Mouse (Mus musculus) lung, postnatal 10 days (tissue): Measurements from ENCODE around the gene Itpkb.

Experiments
- DNase-seq: peaks from one replicate; pipeline ENCODE4 v3.0.0; 2021

The Itpkb gene

DNA sequence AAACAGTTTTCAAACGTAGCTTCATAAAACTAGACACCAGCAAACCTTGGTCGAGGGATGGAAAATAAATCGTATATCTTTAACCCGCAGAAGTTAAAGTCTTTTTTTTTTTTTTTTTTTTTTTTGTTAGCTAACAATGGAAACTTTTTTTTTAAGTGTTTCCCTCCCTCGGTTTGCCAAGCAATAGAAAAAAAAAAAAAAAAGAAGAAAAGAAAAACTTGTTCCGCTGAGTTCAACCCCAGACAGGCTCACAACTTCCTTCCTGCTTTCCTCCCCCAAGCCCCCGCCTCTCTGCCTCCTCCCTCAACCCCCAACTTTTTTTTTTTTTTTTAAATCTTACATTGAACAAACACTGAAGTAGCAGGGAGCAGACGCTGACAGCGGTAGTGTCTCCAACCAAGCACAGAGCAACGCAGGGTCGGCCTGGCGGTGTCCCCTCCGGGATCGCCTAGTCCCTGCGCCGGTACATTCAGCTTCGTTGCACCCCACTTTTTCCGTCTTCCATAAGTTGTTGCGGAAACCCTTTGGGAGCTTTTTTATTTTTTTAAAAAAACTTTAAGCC is at the start of gene Itpkb:
Gene Itpkb, plus strand, starts transcription at position 341 of the 562 bp plus-strand sequence.
- DNase-seq: peak; percentile 90

GRCm38 (mm10) chr1:180282581-180282980 is 47.7 kb upstream of the Itpkb start:
- DNase-seq: no peak

- no peak for DNase-seq
Measured at GRCm38 (mm10) chr1:180283813-180284768, 46.2 kb upstream of the Itpkb start.

GRCm38 (mm10) chr1:180286081-180286831 is 44.0 kb upstream of the Itpkb start:
- no peak for DNase-seq

GRCm38 (mm10) chr1:180288227-180288626 is 42.1 kb upstream of the Itpkb start:
- DNase-seq: no peak

DNA sequence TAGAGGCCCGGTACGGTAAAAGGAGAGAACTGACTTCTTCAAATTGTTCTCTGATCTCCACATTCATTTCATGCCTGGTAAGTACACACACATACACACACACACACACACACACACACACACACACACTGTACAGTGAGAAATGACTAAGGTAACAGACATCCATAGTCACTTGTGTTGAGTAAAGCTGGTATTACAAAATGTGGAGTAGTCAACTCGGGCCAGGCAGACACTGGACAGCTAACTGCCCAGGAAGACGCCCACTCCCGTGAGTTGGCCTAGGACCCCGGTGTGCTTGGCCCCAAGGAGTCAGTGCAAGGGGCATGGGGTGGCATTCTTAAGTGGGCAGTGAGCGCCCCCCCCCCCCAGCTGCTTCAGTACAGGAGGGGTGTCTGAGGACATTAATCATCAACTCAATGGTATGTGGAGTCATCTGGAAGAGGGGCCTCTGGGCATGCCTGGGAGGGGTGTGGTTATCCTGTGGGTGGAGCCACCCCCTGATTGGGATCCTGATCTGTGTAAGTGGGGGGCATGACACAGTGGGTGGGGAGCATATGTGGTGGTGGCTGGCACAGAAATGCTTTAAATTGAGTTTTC is 41.3 kb upstream of the Itpkb start:
- no peak for DNase-seq

DNA sequence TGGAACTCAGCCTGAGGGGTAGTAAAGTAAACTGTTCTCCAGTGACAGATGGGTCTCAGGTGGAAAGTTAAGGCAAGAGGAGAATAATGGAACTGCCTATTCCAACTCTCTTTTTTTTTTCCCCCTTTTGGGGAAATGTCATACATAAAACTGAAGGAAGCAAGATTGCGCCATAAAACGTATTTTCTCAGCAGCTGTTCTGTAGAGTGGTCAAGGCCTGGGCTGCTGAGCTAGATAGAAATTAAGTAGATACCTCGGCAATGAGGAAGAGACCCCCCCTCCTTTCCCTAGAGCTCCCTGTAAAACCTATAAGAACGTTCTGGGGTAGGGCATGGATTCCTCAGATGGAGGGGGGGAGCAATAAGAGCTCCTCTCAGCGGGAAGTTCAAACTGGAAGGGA is 40.5 kb upstream of the Itpkb start:
- no peak for DNase-seq

GRCm38 (mm10) chr1:180290358-180290757 is 39.9 kb upstream of the Itpkb start:
- DNase-seq: no peak

- DNase-seq: no peak
Measured at GRCm38 (mm10) chr1:180296088-180296487, 34.2 kb upstream of the Itpkb start.

DNA sequence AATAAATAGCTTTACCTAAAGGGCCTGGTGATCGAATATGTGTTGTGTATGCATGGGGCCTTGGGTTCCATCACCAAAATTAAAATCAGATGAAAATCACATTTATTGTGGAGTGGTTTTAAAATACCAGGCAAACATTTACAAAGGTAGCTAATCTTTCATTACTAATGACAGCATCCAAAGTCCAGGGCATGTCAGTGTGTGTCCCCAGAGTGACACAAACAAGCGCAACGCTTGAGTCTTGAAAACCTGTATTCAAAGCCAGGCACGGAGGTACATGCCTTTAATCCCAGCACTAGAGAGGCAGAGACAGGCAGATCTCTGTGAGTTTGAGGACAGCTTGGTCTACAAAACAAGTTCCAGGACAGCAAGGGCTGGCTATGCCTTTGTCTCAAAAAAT is 30.6 kb upstream of the Itpkb start:
- DNase-seq: no peak

- DNase-seq: no peak
Measured at GRCm38 (mm10) chr1:180300292-180300691, 30.0 kb upstream of the Itpkb start.

DNA sequence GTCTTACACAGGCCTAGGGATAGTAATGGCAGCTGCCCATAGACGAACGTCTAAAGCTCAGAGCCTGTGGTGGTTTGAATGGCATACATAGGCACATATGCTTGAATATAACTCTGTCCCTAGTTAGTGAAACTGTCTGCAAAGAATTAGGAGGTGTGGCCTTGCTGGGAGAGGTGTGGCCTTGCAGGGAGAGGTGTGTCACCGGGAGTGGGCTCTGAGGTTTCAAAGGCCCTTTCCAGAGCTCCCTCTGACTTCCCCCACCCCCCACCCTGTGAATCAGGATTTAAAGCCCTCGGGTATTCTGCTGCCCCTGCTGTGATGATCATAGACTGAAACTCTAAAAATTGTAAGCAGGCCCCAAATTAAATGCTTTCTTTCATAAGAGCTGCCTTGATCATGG is 29.3 kb upstream of the Itpkb start:
- no peak for DNase-seq

GRCm38 (mm10) chr1:180302253-180303120 is 27.8 kb upstream of the Itpkb start:
- peak; percentile 55 for DNase-seq

DNA sequence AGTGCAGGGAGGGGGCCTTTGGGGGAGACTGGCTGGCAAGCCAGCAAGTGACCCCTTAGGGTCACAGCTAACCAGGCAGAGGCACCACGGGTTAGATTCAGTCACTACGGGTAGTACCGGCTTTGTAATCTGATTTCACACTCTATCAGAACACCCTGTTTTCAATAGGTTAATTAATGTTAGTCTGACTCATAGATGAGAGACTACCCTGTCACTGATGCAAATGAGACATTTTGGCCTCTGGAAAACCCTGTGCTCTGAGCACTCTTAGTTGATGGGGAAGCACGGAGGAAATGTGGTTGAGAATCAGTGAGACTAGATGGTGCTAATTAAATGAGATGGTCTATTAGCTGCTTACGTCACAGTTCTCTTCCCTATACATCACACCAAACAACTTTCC is 26.7 kb upstream of the Itpkb start:
- DNase-seq: no peak

- DNase-seq: no peak
Measured at GRCm38 (mm10) chr1:180306889-180307288, 23.4 kb upstream of the Itpkb start.

DNA sequence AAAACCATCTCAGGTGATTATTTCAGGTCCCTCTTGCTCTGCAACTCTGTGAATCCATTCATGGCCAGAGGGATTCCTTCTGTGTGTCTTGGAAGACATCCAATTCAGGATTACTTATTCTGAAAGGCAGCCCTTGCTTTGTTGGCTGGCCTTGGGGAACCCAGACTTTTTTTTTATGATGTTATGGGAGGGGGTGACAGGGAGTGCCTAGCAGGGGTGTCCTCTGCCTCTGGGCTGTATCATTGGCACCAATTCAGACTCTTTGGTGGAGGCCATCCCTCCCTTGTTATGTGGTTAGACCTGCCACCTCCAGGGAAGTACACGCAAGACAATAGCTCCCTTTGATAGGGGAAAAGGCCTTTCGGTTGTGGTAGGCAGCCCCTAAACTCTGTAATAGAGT is 22.6 kb upstream of the Itpkb start:
- no peak for DNase-seq

DNA sequence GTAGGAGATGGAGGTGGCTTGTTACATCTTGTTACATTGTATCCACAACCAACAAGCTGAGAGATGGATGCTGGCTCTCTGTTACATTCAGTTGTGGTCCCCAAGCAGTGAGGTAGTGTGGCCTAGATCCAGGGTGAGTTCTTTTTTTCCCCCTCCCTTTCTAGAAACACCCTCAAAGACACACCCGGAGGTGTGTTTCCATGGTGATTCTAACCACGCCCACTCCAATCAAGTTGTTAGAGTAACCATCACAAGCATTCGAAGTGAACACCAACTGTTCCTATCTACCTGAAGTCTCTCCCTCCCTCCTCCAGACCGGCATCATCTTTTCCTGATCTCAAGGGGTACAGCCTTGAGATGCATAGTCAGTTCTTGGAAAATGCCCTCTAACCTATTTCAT is 21.4 kb upstream of the Itpkb start:
- DNase-seq: no peak

DNA sequence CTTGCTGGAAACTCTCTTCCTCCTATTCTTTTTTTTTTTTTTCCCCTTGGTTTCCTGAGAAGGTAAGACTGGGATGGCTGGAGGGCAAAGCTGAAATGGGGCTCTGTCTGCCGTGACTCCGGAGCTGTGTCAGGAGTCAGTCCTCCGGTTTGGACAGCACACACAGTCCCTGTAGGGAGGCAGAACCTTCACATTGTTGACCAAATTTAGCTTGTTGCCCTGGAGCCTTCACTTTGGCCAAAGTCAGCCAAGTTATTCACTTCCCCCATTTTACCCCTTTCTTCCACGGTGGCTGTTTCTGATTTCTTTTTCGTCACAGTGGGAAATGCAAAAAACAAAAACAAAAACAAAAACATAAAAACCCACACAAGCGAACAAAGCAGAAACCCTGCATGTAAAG is 18.0 kb upstream of the Itpkb start:
- no peak for DNase-seq

DNA sequence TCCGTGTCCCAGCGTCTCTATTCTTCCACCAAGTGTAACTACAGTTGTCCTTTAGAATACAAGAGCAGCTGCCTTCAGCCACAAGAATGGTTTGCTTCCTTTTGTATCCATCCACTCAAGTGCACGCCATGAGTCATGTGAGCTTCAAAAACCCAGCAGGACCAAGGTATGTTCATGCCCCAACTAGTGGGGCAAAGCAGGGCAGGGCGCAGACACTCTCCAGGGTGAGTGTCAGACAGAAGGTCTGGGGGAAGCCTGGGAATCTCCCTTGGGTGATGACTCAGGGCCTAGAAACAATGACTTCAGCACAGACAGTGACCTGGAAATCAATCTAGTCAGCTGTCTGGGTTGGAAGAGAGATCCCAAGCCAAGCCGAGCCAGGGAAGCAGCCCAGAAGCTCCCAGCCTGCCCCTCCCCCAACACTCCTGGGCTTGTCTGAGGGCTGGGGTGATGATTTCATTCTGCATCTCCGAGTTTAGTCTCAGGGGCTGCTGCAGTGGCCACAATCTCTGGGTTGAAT is 17.4 kb upstream of the Itpkb start:
- DNase-seq: peak; percentile 75

- DNase-seq: peak; percentile 66
Measured at GRCm38 (mm10) chr1:180313517-180314440, 16.5 kb upstream of the Itpkb start.

GRCm38 (mm10) chr1:180314641-180315040 is 15.6 kb upstream of the Itpkb start:
- no peak for DNase-seq
